Mouse (Mus musculus) regulatory T cell (primary cell): Measurements from ENCODE around the gene Prnd.

ENCODE experiments used
- in situ Hi-C: fragments of 300-600 bp; cut with MboI, MseI; formaldehyde crosslinking; loops from one replicate; pipeline ENCODE4 v1.15.1; 2025; ENCODE audit warnings: high pct_unique_total_duplicates

The Prnd gene

DNA sequence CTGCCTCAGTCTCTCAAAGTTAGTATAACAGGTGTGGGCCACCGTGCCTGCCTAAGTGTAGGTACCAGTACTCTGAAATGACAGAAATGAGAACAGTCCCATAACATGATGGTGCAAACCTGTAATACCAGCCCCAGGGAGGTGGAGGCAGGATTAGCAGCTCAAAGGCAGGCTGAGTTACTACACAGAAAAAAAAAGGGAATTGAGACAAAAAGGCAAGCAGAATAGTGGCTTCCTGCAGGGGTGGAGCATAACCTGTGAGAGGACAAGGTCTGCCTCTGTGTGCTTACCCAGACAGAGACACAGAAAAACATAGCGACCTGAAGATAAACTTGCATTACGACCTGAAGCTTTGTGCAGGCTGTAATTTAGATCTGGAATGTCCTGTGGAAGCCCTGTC, 26.0 kb downstream of the Prnd start:
- in situ Hi-C loops, result no loop called here

DNA sequence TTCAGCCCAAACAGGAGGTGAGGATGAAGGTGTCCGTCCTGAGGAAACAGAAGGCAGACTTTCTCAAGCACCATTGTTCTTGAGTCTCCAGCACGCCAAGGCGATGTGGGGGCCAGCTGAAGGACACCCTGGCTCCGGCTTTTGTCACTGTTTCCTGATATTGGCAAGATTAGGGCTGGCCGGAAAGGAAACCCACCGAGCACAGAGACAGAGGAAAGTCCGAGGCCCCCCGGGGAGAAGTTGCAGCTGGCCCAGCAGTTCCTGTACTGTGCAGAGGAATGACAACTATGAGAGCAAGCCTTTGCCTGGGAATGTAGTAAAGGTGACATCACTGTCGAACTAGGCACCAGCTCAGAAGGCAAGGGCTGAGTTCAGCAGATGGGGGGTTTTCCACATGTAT, 30.2 kb downstream of the Prnd start:
- in situ Hi-C loops, result loop anchor here (5.0 kb wide), 1 partner anchor 156 kb away; no protein-coding TSS in a partner anchor

DNA sequence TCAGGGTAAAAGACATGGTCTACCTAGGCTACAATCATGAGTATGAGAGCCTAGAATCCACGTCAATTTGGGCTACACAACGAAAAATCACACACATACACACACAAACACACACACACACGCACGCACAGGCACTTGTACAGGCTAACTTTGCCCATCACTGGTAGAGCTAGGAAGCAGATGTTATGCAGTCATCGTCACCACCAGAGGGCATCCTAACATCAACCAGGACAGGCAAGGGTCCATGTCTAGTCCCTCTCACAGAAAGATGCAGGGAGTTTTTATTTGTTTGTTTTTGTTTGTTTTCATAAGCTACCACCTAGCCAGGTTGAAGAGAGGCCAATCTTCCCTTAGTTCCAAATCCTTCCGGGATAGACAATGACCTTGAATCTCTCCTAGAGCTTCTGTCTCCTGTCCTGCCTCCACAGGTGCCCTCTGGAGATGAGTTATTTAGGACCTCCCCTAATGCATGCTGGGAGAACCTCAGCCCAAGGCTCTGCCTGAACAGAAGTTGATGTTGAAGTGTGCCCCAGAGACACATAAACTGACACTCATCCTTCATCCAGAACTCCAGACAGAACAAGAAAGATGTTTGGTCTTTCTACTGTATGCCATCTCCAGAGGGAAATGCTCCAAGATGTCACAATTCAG, 32.0 kb downstream of the Prnd start:
- in situ Hi-C loops, result loop anchor here (5.0 kb wide), 1 partner anchor 155 kb away; no protein-coding TSS in a partner anchor

DNA sequence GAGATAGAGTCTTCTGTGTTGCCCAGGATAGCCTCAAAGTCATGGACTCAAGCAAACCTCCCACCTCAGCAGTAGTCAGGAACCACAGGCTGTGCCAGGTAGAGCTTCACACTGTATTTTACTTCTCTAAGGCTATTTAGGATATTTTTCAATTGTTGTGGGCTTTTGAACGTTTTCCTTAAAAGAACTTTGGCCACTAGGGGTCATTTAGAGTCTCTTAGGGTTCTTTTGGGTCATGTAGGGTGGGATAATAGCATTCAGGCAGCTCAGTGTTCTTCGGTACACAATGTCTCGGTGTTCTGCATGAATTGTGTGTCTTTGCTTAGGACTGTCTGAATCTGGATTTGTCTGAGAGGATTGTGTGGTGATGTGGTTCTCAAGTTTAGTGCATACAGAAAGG, 37.3 kb downstream of the Prnd start:
- in situ Hi-C loops, result no loop called here

DNA sequence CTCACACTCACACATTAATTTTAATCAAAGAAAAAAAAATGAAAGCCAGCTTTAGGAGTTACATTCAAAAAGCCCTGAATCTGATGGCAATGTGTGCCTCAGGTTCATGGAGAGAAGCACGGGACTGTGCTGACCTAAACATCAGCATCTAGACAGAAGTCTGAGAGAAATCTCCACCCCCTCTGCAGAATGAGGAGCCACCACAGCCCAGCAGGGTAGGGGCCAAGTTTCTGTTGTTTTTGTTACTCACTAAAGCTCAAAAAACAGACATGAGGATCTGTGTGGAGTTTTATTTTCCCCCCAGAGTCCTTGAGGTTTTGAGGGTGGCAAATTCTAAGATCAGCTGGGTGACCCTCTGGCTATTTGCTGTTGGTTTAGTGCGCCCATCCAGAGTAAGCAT, 37.9 kb downstream of the Prnd start:
- in situ Hi-C loops, result no loop called here

DNA sequence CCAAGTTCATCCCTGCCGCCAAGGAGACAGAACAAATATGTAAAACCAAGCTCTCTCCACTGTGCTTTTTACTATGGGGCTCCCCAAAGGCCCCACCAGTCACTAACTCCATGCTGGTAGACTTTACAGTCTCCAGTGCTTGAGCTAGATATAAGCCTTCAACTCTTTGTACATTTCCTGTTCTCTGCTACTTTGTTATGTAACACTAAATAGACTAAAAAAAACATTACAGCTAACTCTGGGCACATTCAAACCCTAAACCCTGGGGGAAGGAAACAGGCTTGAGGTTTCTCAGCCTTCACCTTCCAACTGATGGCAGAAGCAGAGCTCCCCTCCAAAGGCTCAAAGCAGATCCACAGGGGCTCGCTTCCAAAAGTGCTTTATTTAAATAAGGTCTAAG, 41.8 kb downstream of the Prnd start:
- in situ Hi-C loops, result no loop called here

DNA sequence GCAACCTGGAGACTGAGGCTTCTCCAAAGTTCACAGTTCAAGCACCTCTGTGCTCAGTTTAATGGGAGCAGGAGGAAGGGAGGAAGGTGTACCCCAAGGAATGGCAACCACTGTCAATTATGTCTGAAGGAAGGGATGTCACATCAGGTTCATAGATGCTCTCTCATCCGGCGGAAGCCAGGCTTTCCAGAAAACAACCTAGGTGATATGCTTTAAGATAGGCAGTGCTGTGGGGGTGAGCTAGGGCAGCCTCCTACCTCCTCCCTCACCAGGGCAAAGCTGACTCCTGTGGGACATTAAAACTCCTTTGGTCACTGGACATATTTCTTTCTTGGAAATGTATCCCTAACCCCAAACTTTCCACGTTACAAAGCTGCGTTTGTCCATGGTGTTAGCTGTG, 42.5 kb downstream of the Prnd start:
- in situ Hi-C loops, result no loop called here

DNA sequence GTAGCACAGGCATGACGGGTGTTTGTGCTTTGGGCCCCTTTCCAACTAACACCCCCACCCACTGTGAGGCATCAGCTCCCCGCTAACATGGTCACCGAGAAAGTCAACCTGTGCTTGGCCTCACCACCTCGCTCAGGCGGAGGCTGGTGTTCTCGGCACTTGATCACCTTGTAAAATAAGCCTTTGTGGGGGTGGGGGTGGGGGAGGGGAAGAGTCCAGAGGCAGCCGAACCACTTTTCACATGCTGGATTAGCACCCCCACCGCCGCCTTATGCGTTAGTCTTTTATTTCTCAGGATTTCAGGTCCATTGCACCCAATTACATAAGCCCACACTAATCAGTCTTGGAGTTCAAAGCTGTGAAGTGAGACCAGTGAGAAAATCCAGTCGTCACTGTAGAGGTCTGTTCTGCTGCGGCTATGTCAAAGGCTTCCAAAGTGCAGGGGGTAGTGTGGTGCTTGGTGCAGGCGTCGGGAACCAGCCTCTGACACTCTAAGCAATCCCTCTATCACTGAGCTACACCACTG, 43.0 kb downstream of the Prnd start:
- in situ Hi-C loops, result no loop called here

DNA sequence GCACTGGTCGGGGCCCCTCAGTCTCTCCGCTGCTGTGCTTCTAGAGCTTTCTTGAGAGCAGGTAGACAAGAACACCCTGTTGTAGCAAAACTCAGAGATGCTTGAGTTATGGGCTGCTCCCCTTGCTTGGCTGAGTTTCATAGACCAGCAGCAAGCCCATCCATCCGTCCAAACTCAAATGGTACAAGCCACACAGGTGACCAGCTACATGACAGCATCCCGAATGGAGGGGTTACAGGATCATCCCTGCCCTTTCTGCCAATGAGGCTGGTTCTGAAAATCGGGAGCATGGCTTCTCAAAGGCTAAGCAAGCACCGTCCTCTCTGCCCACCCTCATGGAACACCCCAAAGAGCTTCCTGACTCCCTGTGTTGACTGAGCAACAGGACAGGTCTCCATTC, 44.3 kb downstream of the Prnd start:
- in situ Hi-C loops, result loop anchor here (5.0 kb wide), 1 partner anchor 57 kb away; no protein-coding TSS in a partner anchor

DNA sequence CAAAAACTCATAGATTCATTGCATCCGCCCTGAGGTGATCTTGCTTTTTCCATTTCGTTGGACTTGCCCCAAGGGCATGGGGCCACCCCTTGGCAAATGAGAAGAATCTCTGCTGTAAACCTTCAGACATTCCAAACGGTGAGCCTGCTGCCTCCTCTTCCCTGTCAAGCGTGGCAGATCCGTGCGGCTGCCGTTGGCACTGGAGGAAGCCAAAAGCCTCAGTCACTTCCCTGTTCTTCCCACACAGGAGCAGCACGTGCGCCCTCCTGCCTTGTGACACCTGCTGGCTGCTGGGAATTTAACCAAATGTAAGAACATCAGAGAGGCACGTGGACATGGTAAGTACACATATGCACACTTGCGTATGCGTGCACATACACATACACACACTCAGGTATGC, 45.1 kb downstream of the Prnd start:
- in situ Hi-C loops, result loop anchor here (5.0 kb wide), 1 partner anchor 57 kb away; no protein-coding TSS in a partner anchor

DNA sequence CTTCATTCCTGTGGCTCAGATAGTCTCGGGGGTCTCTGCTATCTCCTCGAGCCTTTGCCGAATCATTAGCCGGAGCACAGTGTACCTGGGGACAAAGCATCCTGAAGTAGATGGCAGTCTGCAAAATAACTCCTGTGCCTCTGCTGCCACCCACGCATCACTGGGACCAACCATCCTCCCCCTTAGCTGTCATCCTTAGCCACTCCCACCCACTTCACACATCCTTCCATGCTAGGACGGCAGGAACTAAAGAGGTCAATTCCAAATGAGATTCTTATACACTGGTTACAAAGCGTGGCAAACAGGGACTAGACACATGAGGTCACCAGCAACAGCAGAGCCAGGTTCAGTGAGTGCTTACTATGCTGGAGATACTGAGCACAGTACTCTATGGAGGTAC, 45.7 kb downstream of the Prnd start:
- in situ Hi-C loops, result loop anchor here (5.0 kb wide), 1 partner anchor 56 kb away; no protein-coding TSS in a partner anchor

DNA sequence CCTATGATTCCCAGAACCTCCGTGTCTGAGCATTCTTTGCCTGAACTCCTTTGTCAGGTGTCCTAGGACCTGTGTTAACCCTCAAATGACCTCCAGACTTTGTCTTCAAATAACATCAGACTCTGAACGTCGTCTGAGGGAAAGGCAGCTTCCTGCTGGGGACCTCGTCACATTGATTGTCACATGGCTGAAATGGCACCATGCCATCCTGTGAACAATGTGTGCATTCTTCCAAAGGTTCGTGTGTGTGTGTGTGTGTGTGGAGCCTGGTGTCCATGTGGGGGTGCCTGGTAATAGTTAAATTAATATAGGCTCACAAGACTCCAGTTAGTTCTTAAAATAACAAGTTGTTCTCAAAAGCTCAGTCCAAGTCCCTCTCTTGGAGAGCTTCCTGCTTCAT, 46.7 kb downstream of the Prnd start:
- in situ Hi-C loops, result loop anchor here (5.0 kb wide), 1 partner anchor 55 kb away; no protein-coding TSS in a partner anchor

DNA sequence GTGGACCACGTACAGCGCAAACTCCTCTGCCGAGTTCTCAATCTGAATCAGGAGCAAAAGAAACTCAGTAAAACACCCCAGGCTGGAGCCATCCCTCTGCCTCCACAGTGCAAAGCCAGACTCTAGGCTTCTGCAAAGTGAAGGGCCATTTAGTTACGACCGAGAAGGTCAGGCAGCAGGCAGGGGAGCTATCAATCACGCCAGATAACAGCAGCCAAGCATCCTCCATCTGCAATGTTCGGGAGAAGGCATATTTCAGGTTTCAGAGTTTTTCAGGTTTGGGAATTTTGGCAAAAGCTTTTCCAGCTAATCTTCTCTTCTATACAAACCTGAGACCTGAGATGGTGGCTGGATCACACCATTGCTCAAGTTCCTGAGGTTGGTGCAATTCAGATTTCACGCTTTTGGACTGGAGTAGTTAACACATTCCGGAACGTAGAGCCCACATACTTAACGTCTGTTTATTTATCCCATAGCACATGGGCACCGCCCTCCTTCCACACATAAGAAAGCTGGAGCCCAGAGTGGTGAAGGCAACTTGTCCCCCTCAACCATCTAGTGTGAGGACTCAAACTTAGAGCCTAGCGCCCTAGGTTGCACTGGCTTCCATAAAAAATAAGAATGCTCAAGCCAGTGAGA, 51.2 kb downstream of the Prnd start:
- in situ Hi-C loops, result loop anchor here (25.0 kb wide), 1 partner anchor 685 kb away; the partner anchor contains the start of gene Shld1

DNA sequence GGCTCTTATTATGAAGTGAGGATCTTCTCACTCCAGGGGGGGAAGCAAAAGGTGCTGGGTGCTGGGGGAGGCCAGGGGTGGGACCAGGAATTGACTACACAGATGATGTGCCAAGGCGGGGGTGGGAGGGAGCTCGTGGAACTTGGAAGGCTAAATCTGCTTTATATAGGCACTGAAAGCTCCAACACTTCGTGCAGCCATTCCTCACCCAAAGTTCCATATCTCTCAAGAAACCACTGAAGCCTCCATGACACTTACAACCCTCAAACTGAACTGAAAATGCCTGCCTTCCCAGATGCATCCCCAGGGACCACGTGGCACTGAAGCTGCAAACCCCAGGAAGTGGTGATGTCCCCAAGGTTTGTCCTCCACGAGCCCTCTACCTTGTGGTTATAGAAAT, 53.3 kb downstream of the Prnd start:
- in situ Hi-C loops, result loop anchor here (25.0 kb wide), 1 partner anchor 683 kb away; the partner anchor contains the start of gene Shld1

DNA sequence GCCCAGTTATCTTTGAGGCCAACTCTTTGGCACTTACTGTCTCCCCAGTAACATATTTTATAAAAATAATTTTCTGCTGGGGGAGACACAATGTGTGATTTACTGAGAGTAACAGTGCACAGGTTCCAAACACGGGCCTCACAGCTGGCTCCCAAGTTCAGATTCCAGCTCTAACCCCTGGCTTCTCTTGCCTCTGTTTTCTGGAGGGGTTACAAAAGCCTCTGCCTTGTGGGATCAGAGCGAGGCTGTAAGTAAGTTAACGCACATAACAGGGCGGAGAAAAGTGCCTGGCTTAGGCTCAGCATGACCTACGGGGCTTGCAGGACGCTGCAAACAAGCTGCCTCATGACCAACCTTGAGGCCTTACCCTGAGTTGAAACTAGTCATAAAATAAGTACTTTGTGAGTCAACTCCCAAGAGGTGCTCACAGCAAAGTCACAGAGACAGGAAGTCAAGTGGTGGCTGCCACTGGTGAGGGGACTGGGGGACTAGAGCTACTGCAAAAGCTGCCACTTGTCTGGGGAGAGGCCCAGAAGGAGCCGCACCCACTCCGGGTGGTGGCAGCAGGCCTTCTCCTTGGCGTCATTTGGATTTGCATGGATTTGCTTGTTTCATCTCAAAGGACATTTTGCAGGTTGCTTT, 54.0 kb downstream of the Prnd start:
- in situ Hi-C loops, result loop anchor here (25.0 kb wide), 1 partner anchor 683 kb away; the partner anchor contains the start of gene Shld1

DNA sequence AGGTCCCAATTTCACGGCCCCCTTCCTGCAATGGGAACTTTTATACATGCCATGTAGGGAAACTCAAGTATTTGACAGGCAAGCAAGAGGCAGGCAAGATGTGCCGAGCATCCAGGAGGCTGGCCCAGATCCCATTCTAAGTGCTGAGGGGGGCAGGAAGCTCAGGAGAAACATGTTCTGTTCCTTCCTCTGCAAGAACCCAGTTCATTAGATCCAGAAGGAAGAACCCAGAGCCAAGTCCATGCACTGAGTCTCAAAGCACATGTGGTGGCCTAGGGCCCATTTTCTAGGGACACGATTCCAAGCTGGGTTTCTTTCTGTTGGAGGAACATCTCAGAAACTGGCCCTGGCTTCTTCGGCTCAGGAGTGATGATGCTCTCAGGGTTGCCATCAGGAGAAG, 54.8 kb downstream of the Prnd start:
- in situ Hi-C loops, result loop anchor here (25.0 kb wide), 1 partner anchor 682 kb away; the partner anchor contains the start of gene Shld1
